Mouse (Mus musculus) lung, embryonic 16.5 days (tissue): ENCODE data around the gene Zbtb12. TPM values are rescaled to one million over a fixed set of nuclear protein-coding genes. Genes with fewer than 3 reads are reported as not detected.
A peak's percentile ranks its signal among the peaks of the same experiment; 100 is the strongest.
"Not testable (repeated sequence)": the region's sequence is repeated elsewhere in the genome, so short reads cannot be mapped to it uniquely, and the experiment has no call there.

Experiments
- ATAC-seq: fragments of 200-750 bp; cut with Nextera tagmentation; 2 replicates; pipeline ENCODE4 v1.8.0; 2017; ENCODE audit warnings: low read depth, mild to moderate bottlenecking, moderate library complexity
- H3K27ac ChIP-seq: fragments of 300-500 bp; sonication (generic); 2 replicates; pipeline ENCODE4 v1.5.1; 2014; ENCODE audit warnings: mild to moderate bottlenecking, control low read depth, low read length
- H3K27me3 ChIP-seq: fragments of 300-500 bp; sonication (generic); 2 replicates; pipeline ENCODE4 v1.6.1; 2014; ENCODE audit warnings: low read depth, low read length, mixed read lengths; ENCODE audit not compliant: control insufficient read depth, insufficient read depth
- H3K36me3 ChIP-seq: fragments of 300-500 bp; sonication (generic); 2 replicates; pipeline ENCODE4 v1.6.1; 2014; ENCODE audit warnings: low read length; ENCODE audit not compliant: control insufficient read depth, insufficient read depth
- H3K4me1 ChIP-seq: fragments of 300-500 bp; sonication (generic); replicated peaks from 2 replicates; pipeline ENCODE4 v1.6.1; 2014; ENCODE audit warnings: low read length, mixed read lengths; ENCODE audit not compliant: control insufficient read depth, insufficient read depth
- H3K4me2 ChIP-seq: fragments of 300-500 bp; sonication (generic); 2 replicates; pipeline ENCODE4 v1.6.1; 2014; ENCODE audit warnings: low read depth, low read length, control low read depth
- H3K4me3 ChIP-seq: fragments of 300-500 bp; sonication (generic); 2 replicates; pipeline ENCODE4 v1.5.1; 2014; ENCODE audit warnings: mild to moderate bottlenecking, low read length, control low read depth
- H3K9ac ChIP-seq: fragments of 300-500 bp; sonication (generic); 2 replicates; pipeline ENCODE4 v1.6.1; 2014; ENCODE audit warnings: low read length, control low read depth
- H3K9me3 ChIP-seq: fragments of 300-500 bp; sonication (generic); 2 replicates; pipeline ENCODE4 v1.6.1; 2016; ENCODE audit warnings: low read length; ENCODE audit not compliant: control insufficient read depth
- WGBS: fragments of 180-500 bp; shearing (Covaris S2); extraction: QIAGEN DNeasy Blood & Tissue Kit; methylation state at CpG from one replicate; pipeline ENCODE4 v1.1.7; 2014; 5-methylcytosine and 5-hydroxymethylcytosine counted together
- polyA plus RNA-seq: library from polyadenylated mRNA; unstranded; fragments of >200 nt; fragmentation: Nextera tagmentation; extraction: Ambion mirVana; gene quantifications from 2 replicates; pipeline ENCODE4 v1.2.1, GENCODE M21; 2015

Zbtb12 gene
- 2.3 and 2.5 TPM in 2 replicates for polyA plus RNA-seq

- Histone ChIP-seq H3K4me3 (no peak within 1 kb of the TSS), H3K36me3 (no peaks in the 10 kb centered on the region), H3K4me2 (no peak within 1 kb of the TSS), H3K9ac (no peak within 1 kb of the TSS), H3K27me3 (no peaks in the 10 kb centered on the region), H3K9me3 (no peaks in the 10 kb centered on the region), H3K4me1 (no peaks in the 10 kb centered on the region), H3K27ac (no peak within 1 kb of the TSS)
- ATAC-seq, result no peak
- WGBS, result 44% methylated on average over 11 of the region's 11 CpGs
Measured at GRCm38 (mm10) chr17:34879336-34879879, at the start of gene Zbtb12. Gene Zbtb12, plus strand, starts transcription at chr17:34879483.

- H3K4me3 ChIP-seq, result not testable (repeated sequence)
- WGBS, result 85% methylated on average over 1 of the region's 1 CpGs
- H3K36me3 ChIP-seq, result peaks cover 20% of the 10 kb centered on the region
Measured at GRCm38 (mm10) chr17:34830776-34831175, 48.5 kb upstream of the Zbtb12 start.

GRCm38 (mm10) chr17:34836155-34836855, 43.0 kb upstream of the Zbtb12 start:
- WGBS, result 4% methylated on average over 48 of the region's 48 CpGs

More at GRCm38 (mm10) chr17:34830776-34831175, 48.5 kb upstream of the Zbtb12 start:
- not testable (repeated sequence) for H3K9ac ChIP-seq, H3K27me3 ChIP-seq, H3K4me2 ChIP-seq, H3K9me3 ChIP-seq, H3K27ac ChIP-seq, H3K4me1 ChIP-seq, ATAC-seq

GRCm38 (mm10) chr17:34836856-34837221, 42.4 kb upstream of the Zbtb12 start, which contains the start of the genes Stk19 and Dxo:
Gene Stk19, minus strand, starts transcription at chr17:34836945.
Gene Dxo, plus strand, starts transcription at chr17:34837019.
- Histone ChIP-seq H3K27ac (peak within 1 kb of the TSS; percentile 70), H3K4me3 (peak within 1 kb of the TSS; percentile 82), H3K4me2 (peak within 1 kb of the TSS; percentile 96), H3K9me3 (no peaks in the 10 kb centered on the region), H3K4me1 (peaks cover 15% of the 10 kb centered on the region), H3K36me3 (peaks cover 22% of the 10 kb centered on the region), H3K9ac (peak within 1 kb of the TSS; percentile 81), H3K27me3 (no peaks in the 10 kb centered on the region)
- peak; percentile 95 for ATAC-seq
- under 1% methylated on average over 40 of the region's 40 CpGs for WGBS

More at GRCm38 (mm10) chr17:34836155-34836855, 43.0 kb upstream of the Zbtb12 start:
- Histone ChIP-seq H3K9ac (peak overlapping the region; percentile 76), H3K4me2 (peak overlapping the region; percentile 96), H3K4me1 (peaks cover 15% of the 10 kb centered on the region), H3K27ac (peak overlapping the region; percentile 60), H3K36me3 (peaks cover 24% of the 10 kb centered on the region), H3K27me3 (no peaks in the 10 kb centered on the region), H3K9me3 (no peaks in the 10 kb centered on the region), H3K4me3 (peak overlapping the region; percentile 82)
- ATAC-seq, result peak; percentile 82

- H3K27me3 ChIP-seq, result no peaks in the 10 kb centered on the region
- H3K27ac ChIP-seq, result peak overlapping the region; percentile 70; the same call in 1 of the 2 replicates
- peak; percentile 28; the same call in 1 of the 2 replicates for ATAC-seq
- peaks cover 15% of the 10 kb centered on the region for H3K4me1 ChIP-seq
- H3K36me3 ChIP-seq, result peaks cover 22% of the 10 kb centered on the region
- H3K9ac ChIP-seq, result peak overlapping the region; percentile 81
- H3K9me3 ChIP-seq, result no peaks in the 10 kb centered on the region
- peak overlapping the region; percentile 82 for H3K4me3 ChIP-seq
- peak overlapping the region; percentile 92 for H3K4me2 ChIP-seq
- WGBS, result 33% methylated on average over 43 of the region's 43 CpGs
Measured at GRCm38 (mm10) chr17:34837464-34838324, 41.6 kb upstream of the Zbtb12 start.

GRCm38 (mm10) chr17:34838785-34839184, 40.5 kb upstream of the Zbtb12 start:
- Histone ChIP-seq H3K9ac (no peak overlapping the region), H3K9me3 (no peaks in the 10 kb centered on the region), H3K36me3 (peaks cover 29% of the 10 kb centered on the region), H3K27ac (no peak overlapping the region), H3K4me3 (no peak overlapping the region), H3K4me1 (peaks cover 15% of the 10 kb centered on the region), H3K4me2 (no peak overlapping the region), H3K27me3 (no peaks in the 10 kb centered on the region)
- no peak for ATAC-seq
- 85% methylated on average over 7 of the region's 7 CpGs for WGBS

- Histone ChIP-seq H3K36me3 (peaks cover 35% of the 10 kb centered on the region), H3K27ac (no peak overlapping the region), H3K9me3 (no peaks in the 10 kb centered on the region), H3K4me3 (no peak overlapping the region), H3K4me2 (no peak overlapping the region), H3K9ac (no peak overlapping the region), H3K27me3 (no peaks in the 10 kb centered on the region), H3K4me1 (peaks cover 13% of the 10 kb centered on the region)
- no peak for ATAC-seq
- WGBS, result 81% methylated on average over 6 of the region's 6 CpGs
Measured at GRCm38 (mm10) chr17:34840736-34841307, 38.5 kb upstream of the Zbtb12 start.

GRCm38 (mm10) chr17:34844884-34845283, 34.4 kb upstream of the Zbtb12 start:
- no peak overlapping the region for H3K27ac ChIP-seq
- peaks cover 34% of the 10 kb centered on the region for H3K36me3 ChIP-seq
- no peak overlapping the region for H3K4me2 ChIP-seq
- WGBS, result 94% methylated on average over 13 of the region's 13 CpGs
- ATAC-seq, result no peak
- no peaks in the 10 kb centered on the region for H3K9me3 ChIP-seq
- H3K9ac ChIP-seq, result no peak overlapping the region
- H3K4me3 ChIP-seq, result no peak overlapping the region
- no peaks in the 10 kb centered on the region for H3K27me3 ChIP-seq
- peaks cover 5% of the 10 kb centered on the region for H3K4me1 ChIP-seq
